Mouse (Mus musculus) kidney, embryonic 16.5 days (tissue): ENCODE measurements around the gene Rps15. TPM values are rescaled to one million over a fixed set of nuclear protein-coding genes. Genes with fewer than 3 reads are reported as not detected.

Experiments
- ATAC-seq: fragments of 200-750 bp; cut with Nextera tagmentation; 2 replicates; pipeline ENCODE4 v1.8.0; 2017; ENCODE audit warnings: moderate TSS enrichment; ENCODE audit not compliant: low FRiP score, low TSS enrichment
- H3K27ac ChIP-seq: fragments of 300-500 bp; sonication (generic); 2 replicates; pipeline ENCODE4 v1.5.1; 2014; ENCODE audit warnings: low read length
- H3K27me3 ChIP-seq: fragments of 300-500 bp; sonication (generic); 2 replicates; pipeline ENCODE4 v1.6.1; 2014; ENCODE audit warnings: low read length, control low read depth, mixed read lengths; ENCODE audit not compliant: insufficient read depth
- H3K36me3 ChIP-seq: fragments of 300-500 bp; sonication (generic); 2 replicates; pipeline ENCODE4 v1.6.1; 2014; ENCODE audit warnings: low read length, control low read depth, mixed read lengths; ENCODE audit not compliant: insufficient read depth
- H3K4me1 ChIP-seq: fragments of 300-500 bp; sonication (generic); 2 replicates; pipeline ENCODE4 v1.6.1; 2014; ENCODE audit warnings: low read length, control low read depth, mixed read lengths; ENCODE audit not compliant: insufficient read depth
- H3K4me2 ChIP-seq: fragments of 300-500 bp; sonication (generic); replicated peaks from 2 replicates; pipeline ENCODE4 v1.6.1; 2014; ENCODE audit warnings: low read depth, low read length
- H3K4me3 ChIP-seq: fragments of 300-500 bp; sonication (generic); 2 replicates; pipeline ENCODE4 v1.5.1; 2014; ENCODE audit warnings: mild to moderate bottlenecking, low read length
- H3K9ac ChIP-seq: fragments of 300-500 bp; sonication (generic); replicated peaks from 2 replicates; pipeline ENCODE4 v1.6.1; 2014; ENCODE audit warnings: low read length
- H3K9me3 ChIP-seq: fragments of 300-500 bp; sonication (generic); 2 replicates; pipeline ENCODE4 v1.6.1; 2016; ENCODE audit warnings: low read length, control low read depth
- WGBS: fragments of 180-500 bp; shearing (Covaris S2); extraction: QIAGEN DNeasy Blood & Tissue Kit; methylation state at CpG from one replicate; pipeline ENCODE4 v1.1.7; 2014; 5-methylcytosine and 5-hydroxymethylcytosine counted together
- polyA plus RNA-seq: library from polyadenylated mRNA; unstranded; fragments of >200 nt; fragmentation: Nextera tagmentation; extraction: Ambion mirVana; gene quantifications from 2 replicates; pipeline ENCODE4 v1.2.1, GENCODE M21; 2015

Gene Rps15
- polyA plus RNA-seq, 1 experiment from 2014 or later = 899 TPM

- Histone ChIP-seq H3K27me3 (no peaks in the 10 kb centered on the region), H3K27ac (no peak overlapping the region), H3K36me3 (peaks cover 50% of the 10 kb centered on the region), H3K4me2 (no peak overlapping the region), H3K9ac (no peak overlapping the region), H3K4me1 (peaks cover 4% of the 10 kb centered on the region), H3K9me3 (no peaks in the 10 kb centered on the region), H3K4me3 (no peak overlapping the region)
- WGBS = 94% methylated on average over 12 of the region's 12 CpGs
- ATAC-seq = no peak
Observed at GRCm38 (mm10) chr10:80288097-80288496, 4.2 kb upstream of the Rps15 start.

- H3K9ac ChIP-seq = no peak overlapping the region
- no peak for ATAC-seq
- peaks cover 9% of the 10 kb centered on the region for H3K4me1 ChIP-seq
- H3K4me2 ChIP-seq = no peak overlapping the region
- no peaks in the 10 kb centered on the region for H3K27me3 ChIP-seq
- H3K36me3 ChIP-seq = peaks cover 47% of the 10 kb centered on the region
- H3K27ac ChIP-seq = no peak overlapping the region
- no peaks in the 10 kb centered on the region for H3K9me3 ChIP-seq
- no peak overlapping the region for H3K4me3 ChIP-seq
- 66% methylated on average over 8 of the region's 8 CpGs for WGBS
Observed at GRCm38 (mm10) chr10:80288657-80289056, 3.6 kb upstream of the Rps15 start.

GRCm38 (mm10) chr10:80293325-80293724, 1.1 kb downstream of the Rps15 start:
- peak overlapping the region; percentile 87; the same call in 1 of the 2 replicates for H3K27ac ChIP-seq
- H3K9me3 ChIP-seq = no peaks in the 10 kb centered on the region
- 20% methylated on average over 14 of the region's 14 CpGs for WGBS

GRCm38 (mm10) chr10:80294311-80294710, 2.1 kb downstream of the Rps15 start:
- Histone ChIP-seq H3K9ac (no peak overlapping the region), H3K36me3 (peaks cover 15% of the 10 kb centered on the region), H3K27ac (no peak overlapping the region), H3K4me2 (no peak overlapping the region), H3K4me1 (peaks cover 17% of the 10 kb centered on the region), H3K4me3 (no peak overlapping the region), H3K9me3 (no peaks in the 10 kb centered on the region), H3K27me3 (peaks cover 22% of the 10 kb centered on the region)
- no peak for ATAC-seq
- 86% methylated on average over 4 of the region's 4 CpGs for WGBS

More at GRCm38 (mm10) chr10:80293325-80293724, 1.1 kb downstream of the Rps15 start:
- peak overlapping the region; percentile 82 for H3K4me2 ChIP-seq
- ATAC-seq = no peak
- peaks cover 17% of the 10 kb centered on the region for H3K4me1 ChIP-seq
- peaks cover 13% of the 10 kb centered on the region for H3K27me3 ChIP-seq
- peak overlapping the region; percentile 99 for H3K9ac ChIP-seq
- H3K36me3 ChIP-seq = peaks cover 19% of the 10 kb centered on the region
- peak overlapping the region; percentile 97 for H3K4me3 ChIP-seq

GRCm38 (mm10) chr10:80294788-80295303, 2.6 kb downstream of the Rps15 start:
- no peak overlapping the region for H3K4me2 ChIP-seq
- peaks cover 15% of the 10 kb centered on the region for H3K36me3 ChIP-seq
- no peak for ATAC-seq
- peaks cover 17% of the 10 kb centered on the region for H3K4me1 ChIP-seq
- no peaks in the 10 kb centered on the region for H3K9me3 ChIP-seq
- H3K27ac ChIP-seq = no peak overlapping the region
- H3K27me3 ChIP-seq = peaks cover 28% of the 10 kb centered on the region
- 47% methylated on average over 7 of the region's 7 CpGs for WGBS
- no peak overlapping the region for H3K4me3 ChIP-seq
- H3K9ac ChIP-seq = no peak overlapping the region

GRCm38 (mm10) chr10:80295618-80296425, 3.6 kb downstream of the Rps15 start, which contains the start of gene Apc2:
Apc2 (plus strand) TSS chr10:80295977.
- Histone ChIP-seq H3K27ac (0 out of 2 replicates have a peak within 1 kb of the TSS, but pooled peaks have one; percentile 3), H3K4me1 (peaks cover 17% of the 10 kb centered on the region), H3K9me3 (no peaks in the 10 kb centered on the region), H3K4me2 (peak within 1 kb of the TSS; percentile 64), H3K9ac (peak within 1 kb of the TSS; percentile 55), H3K27me3 (peaks cover 38% of the 10 kb centered on the region), H3K4me3 (peak within 1 kb of the TSS; percentile 41), H3K36me3 (peaks cover 15% of the 10 kb centered on the region)
- WGBS = 1% methylated on average over 26 of the region's 26 CpGs
- peak; percentile 47 for ATAC-seq

GRCm38 (mm10) chr10:80296824-80297223, 4.6 kb downstream of the Rps15 start:
- ATAC-seq = no peak
- peaks cover 15% of the 10 kb centered on the region for H3K36me3 ChIP-seq
- peaks cover 16% of the 10 kb centered on the region for H3K4me1 ChIP-seq
- no peak overlapping the region for H3K4me2 ChIP-seq
- no peak overlapping the region for H3K9ac ChIP-seq
- peaks cover 47% of the 10 kb centered on the region for H3K27me3 ChIP-seq
- 78% methylated on average over 5 of the region's 5 CpGs for WGBS
- H3K9me3 ChIP-seq = no peaks in the 10 kb centered on the region
- no peak overlapping the region for H3K27ac ChIP-seq
- no peak overlapping the region for H3K4me3 ChIP-seq

- WGBS = 73% methylated on average over 8 of the region's 8 CpGs
- Histone ChIP-seq H3K4me3 (no peak overlapping the region), H3K9ac (no peak overlapping the region), H3K4me2 (no peak overlapping the region), H3K4me1 (peaks cover 21% of the 10 kb centered on the region), H3K27me3 (peaks cover 50% of the 10 kb centered on the region), H3K36me3 (peaks cover 15% of the 10 kb centered on the region), H3K27ac (no peak overlapping the region), H3K9me3 (no peaks in the 10 kb centered on the region)
- no peak for ATAC-seq
Observed at GRCm38 (mm10) chr10:80297526-80298133, 5.4 kb downstream of the Rps15 start.

- Histone ChIP-seq H3K27ac (no peak overlapping the region), H3K4me3 (no peak overlapping the region; the same call in 1 of the 2 replicates), H3K9ac (no peak overlapping the region), H3K36me3 (peaks cover 12% of the 10 kb centered on the region), H3K27me3 (peaks cover 52% of the 10 kb centered on the region), H3K4me1 (peaks cover 16% of the 10 kb centered on the region), H3K9me3 (no peaks in the 10 kb centered on the region), H3K4me2 (peak overlapping the region; percentile 4; the same call in 1 of the 2 replicates)
- WGBS = 5% methylated on average over 26 of the region's 26 CpGs
- no peak for ATAC-seq
Observed at GRCm38 (mm10) chr10:80298571-80299281, 6.5 kb downstream of the Rps15 start.
